ENCODE assay signal across 9 mouse cellular contexts in the genomic region with DNA sequence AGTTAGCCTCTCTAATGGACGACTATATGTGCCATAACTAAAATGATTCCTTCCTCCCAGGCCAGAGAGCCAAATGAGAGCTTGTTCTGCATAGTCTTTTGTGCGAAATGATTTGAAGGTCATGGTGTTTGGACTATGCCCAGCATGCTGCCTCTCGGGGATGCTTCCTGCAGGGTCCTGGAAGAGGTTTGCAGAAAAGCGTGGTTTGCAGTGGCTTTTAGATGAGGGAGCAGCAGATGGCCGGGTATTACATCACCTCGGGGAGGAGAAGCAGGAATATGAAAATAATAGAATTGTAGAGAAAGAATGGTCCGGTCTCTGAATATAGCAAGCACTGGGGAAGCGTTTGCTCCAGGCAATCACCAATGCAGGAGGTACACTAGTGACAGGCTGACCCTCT. TPM values are rescaled to one million over a fixed set of nuclear protein-coding genes. Genes with fewer than 3 reads are reported as not detected.
DNase-seq lines count a peak whose midpoint lies in the region; ATAC-seq lines count a peak whose summit lies in the region.
"Had no signal": no experiment of that assay in that cellular context is flagged by ENCODE, and none has a peak within 500 bp of the region (broad histone marks: within the 10 kb centered on the region; RNA-seq: fewer than 3 reads in every experiment).

No protein-coding gene starts in this region.

- peak; percentile 73; the same call in 1 of the 2 replicates for ATAC-seq in frontal cortex, adult (ENCODE audit: low TSS enrichment)

- intact Hi-C loops in gastrocnemius, postnatal 14 days (cut with DNase I; ENCODE audit: low total_unique reads), result no loop called here

- DNase-seq in frontal cortex, postnatal 14 days (ENCODE audit: low spot score in 2 of 2), result no peak
- peak; percentile 40 for DNase-seq in Muller cell, postnatal 12 days (ENCODE audit: inconsistent ontology term)
- peak; percentile 35 for DNase-seq in gastrocnemius, postnatal 14 days
- DNase-seq in layer of hippocampus, adult 9-10 months (ENCODE audit: low spot score), result peak; percentile 21
- no peak for DNase-seq in kidney, postnatal 10 days
- no peak for DNase-seq in c-Kit-positive CD71-positive TER-119-positive erythroid progenitor cells, embryonic 14.5 days (ENCODE audit: low spot score)
- DNase-seq in testis, postnatal 14 days (ENCODE audit: low spot score), result no peak
- DNase-seq: kidney, adult 18-20 months had no signal

RNA-seq across cellular contexts. Expression of a gene that starts 11.0 kb away (rescaled TPM):
- 10 to 100 TPM; 22.0 to 26.6 TPM for total RNA-seq in gastrocnemius, postnatal 14 days (2021)

Comparison
In these comparisons a context has a peak if more than half of its experiments do, and no peak if none do; other contexts are left out.
1. DNase-seq: peak in Muller cell, postnatal 12 days (single experiment), gastrocnemius, postnatal 14 days (single experiment) and layer of hippocampus, adult 9-10 months (single experiment); none in frontal cortex, postnatal 14 days (0 of 2), kidney, postnatal 10 days (single experiment), c-Kit-positive CD71-positive TER-119-positive erythroid progenitor cells, embryonic 14.5 days (single experiment) and testis, postnatal 14 days (single experiment).